Mouse (Mus musculus): ENCODE results near the gene Specc1. TPM values are rescaled to one million over a fixed set of nuclear protein-coding genes. Genes with fewer than 3 reads are reported as not detected.

Specc1 gene
- polyA plus RNA-seq, 1 experiment from 2014 or later = 41.3 TPM

DNA sequence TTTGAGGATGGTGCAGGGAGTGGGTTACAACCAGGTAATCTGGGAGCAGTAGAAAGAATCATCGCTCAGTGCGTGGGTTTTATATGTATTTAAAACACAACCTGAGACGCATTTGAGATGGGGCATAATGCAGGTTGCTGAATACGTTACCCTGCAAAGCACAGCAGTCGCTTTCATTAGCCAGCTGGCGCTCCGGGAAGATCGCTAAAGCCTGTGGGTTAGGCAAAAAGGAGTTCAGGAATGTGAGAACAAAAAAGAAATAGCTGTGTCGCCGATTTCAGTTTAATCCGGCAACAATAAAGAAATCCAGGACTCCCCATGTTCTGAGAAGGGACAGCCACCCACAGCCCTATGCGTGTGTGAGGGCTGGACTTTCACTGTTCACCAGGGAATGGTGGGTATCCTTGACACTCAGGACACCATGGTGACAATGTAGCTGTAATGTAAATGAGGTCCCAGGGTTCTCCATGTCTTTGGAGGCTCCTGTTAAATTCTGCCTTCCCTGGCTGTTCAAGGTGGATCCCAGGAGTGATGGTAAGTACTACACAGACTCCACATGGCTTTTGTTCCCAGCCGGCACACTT is 58.6 kb downstream of the Specc1 start:
- Histone ChIP-seq H3K27me3 (no peaks in the 10 kb centered on the region), H3K4me1 (replicated peaks) (peaks cover 29% of the 10 kb centered on the region), H3K4me2 (no peak overlapping the region), H3K9me3 (replicated peaks) (no peaks in the 10 kb centered on the region), H3K36me3 (no peaks in the 10 kb centered on the region), H3K27ac (no peak overlapping the region), H3K9ac (no peak overlapping the region), H3K4me3 (replicated peaks) (no peak overlapping the region)
- 80% methylated on average over 13 of the region's 13 CpGs for WGBS (ENCODE audit: insufficient replicate concordance)
- DNase-seq (no peak), ATAC-seq (ENCODE audit: low read depth) (no peak)

DNA sequence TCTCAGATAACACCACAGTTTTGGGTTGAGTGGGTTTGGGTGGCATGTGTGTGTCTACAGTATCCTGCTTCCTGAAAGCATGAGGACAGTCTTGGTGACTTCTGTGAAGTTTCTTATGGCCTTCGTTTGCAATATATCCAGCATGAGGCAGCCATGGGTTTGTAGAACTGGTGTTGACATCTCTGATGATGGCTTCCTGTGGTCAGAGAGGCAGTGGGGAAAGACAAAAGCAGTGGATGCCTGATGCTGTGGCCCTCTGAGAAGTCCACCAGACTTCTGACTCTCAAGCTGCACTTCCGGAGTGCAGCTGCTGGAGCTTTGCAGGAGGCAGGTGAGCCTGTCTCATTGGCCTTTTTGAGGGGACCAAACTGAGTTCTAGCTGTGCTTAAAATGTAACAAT is 60.4 kb downstream of the Specc1 start:
- ATAC-seq (ENCODE audit: low read depth) = no peak
- Histone ChIP-seq H3K36me3 (no peaks in the 10 kb centered on the region), H3K9me3 (replicated peaks) (no peaks in the 10 kb centered on the region), H3K4me1 (replicated peaks) (peaks cover 24% of the 10 kb centered on the region), H3K27ac (no peak overlapping the region), H3K27me3 (no peaks in the 10 kb centered on the region), H3K4me2 (no peak overlapping the region), H3K9ac (no peak overlapping the region), H3K4me3 (replicated peaks) (no peak overlapping the region)
- DNase-seq = no peak
- 44% methylated on average over 2 of the region's 2 CpGs for WGBS (ENCODE audit: insufficient replicate concordance)

DNA sequence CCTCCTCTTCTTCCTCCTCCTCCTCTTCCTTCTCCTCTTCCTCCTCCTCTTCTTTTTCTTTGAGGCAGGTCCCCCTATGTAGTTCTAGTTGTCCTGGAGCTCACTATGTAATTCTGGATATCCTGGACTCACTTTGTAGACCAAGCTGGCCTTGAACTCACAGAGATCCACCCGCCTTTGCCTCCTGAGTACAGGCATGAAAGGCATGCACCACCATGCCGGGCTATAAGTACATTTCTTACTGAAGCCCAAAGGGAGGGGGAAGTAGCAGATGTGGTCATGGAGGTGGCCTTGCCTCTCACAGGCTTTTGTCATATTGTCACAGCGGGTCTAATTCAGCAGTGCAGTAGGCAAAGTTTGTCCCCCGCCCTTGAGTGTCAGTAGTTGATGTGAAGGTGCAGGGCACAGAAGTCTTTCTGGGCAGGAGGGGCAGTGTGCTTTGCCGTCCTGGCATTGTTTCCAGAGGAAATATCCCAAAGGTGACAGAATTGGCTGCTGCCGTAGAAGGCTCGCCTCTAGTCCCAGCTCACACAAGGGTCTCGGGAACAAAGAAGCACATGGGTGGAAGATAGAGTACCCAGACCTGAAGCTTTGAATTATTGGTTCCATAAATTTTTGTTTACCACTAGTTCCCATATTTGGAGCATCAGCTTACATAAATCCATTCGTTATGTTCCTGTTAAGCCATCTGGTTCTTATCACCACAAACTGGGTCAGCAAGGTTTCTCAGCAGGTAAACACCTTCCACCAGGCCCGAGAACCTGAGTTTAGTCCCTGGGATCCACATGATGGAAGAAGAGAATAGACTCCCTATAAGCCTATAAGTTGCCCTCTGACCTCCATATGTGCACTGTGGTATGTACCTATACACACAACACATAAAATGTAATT is 62.0 kb downstream of the Specc1 start:
- no peaks in the 10 kb centered on the region for H3K27me3 ChIP-seq
- H3K9ac ChIP-seq = no peak overlapping the region
- H3K4me3 ChIP-seq (replicated peaks) = no peak overlapping the region
- H3K4me2 ChIP-seq = no peak overlapping the region
- no peaks in the 10 kb centered on the region for H3K9me3 ChIP-seq (replicated peaks)
- WGBS (ENCODE audit: insufficient replicate concordance) = 83% methylated on average over 10 of the region's 10 CpGs
- ATAC-seq (ENCODE audit: low read depth) = no peak
- 0 out of 2 replicates have a peak, but pooled peaks cover 1% of the 10 kb centered on the region for H3K36me3 ChIP-seq
- H3K4me1 ChIP-seq (replicated peaks) = peaks cover 28% of the 10 kb centered on the region
- no peak for DNase-seq
- H3K27ac ChIP-seq = no peak overlapping the region

GRCm38 (mm10) chr11:62019857-62020256 is 63.3 kb downstream of the Specc1 start:
- no peaks in the 10 kb centered on the region for H3K27me3 ChIP-seq
- no peaks in the 10 kb centered on the region for H3K9me3 ChIP-seq (replicated peaks)
- H3K4me3 ChIP-seq (replicated peaks) = no peak overlapping the region
- ATAC-seq (ENCODE audit: low read depth) (no peak), DNase-seq (no peak)
- no peak overlapping the region for H3K9ac ChIP-seq
- WGBS (ENCODE audit: insufficient replicate concordance) = 66% methylated on average over 3 of the region's 3 CpGs
- H3K4me2 ChIP-seq = no peak overlapping the region
- H3K4me1 ChIP-seq (replicated peaks) = peaks cover 28% of the 10 kb centered on the region
- no peak overlapping the region for H3K27ac ChIP-seq
- H3K36me3 ChIP-seq = 0 out of 2 replicates have a peak, but pooled peaks cover 7% of the 10 kb centered on the region

DNA sequence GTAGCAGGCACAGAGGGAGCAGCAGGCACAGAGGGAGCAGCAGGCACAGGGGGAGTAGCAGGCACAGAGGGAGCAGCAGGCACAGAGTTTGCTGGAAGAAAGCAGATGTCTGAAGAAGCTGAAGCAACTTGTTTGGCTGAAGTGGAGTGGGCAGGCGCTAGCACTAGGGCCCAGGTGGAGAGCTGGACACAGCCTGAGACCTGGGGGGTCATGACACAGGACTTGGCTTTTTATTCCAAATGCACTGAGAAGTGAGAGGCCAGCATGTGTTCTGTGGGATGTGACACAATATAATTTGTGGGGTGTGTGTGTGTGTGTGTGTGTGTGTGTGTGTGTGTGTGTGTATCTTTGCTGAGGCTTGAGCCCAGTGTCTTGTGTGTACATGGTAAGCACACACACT is 64.3 kb downstream of the Specc1 start:
- ATAC-seq (ENCODE audit: low read depth) (no peak), DNase-seq (no peak)
- no peaks in the 10 kb centered on the region for H3K9me3 ChIP-seq (replicated peaks)
- H3K4me1 ChIP-seq (replicated peaks) = peaks cover 28% of the 10 kb centered on the region; the same call in 1 of the 2 replicates
- no peaks in the 10 kb centered on the region for H3K27me3 ChIP-seq
- no peak overlapping the region for H3K27ac ChIP-seq
- 96% methylated on average over 1 of the region's 1 CpGs for WGBS (ENCODE audit: insufficient replicate concordance)
- H3K4me2 ChIP-seq = no peak overlapping the region
- H3K9ac ChIP-seq = no peak overlapping the region
- 0 out of 2 replicates have a peak, but pooled peaks cover 7% of the 10 kb centered on the region for H3K36me3 ChIP-seq
- no peak overlapping the region for H3K4me3 ChIP-seq (replicated peaks)

DNA sequence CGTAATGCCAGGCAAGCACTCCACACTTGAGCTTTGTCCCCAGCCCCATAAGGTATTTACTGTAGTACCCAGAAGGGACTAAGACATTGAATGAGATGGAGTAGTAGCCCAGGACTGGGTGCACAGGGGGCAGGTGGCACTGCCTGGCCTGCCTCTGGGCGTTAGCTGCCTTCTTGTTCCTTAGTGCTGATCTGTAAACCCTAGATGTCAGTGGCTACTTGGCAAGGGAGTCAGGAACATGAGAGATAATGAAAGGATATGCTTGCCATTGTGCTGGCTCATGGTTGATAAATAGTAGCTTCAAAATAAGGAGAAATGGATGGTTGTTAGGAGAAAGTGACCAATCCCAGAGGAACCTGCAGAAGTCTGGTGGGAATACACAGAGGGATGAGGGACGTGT is 65.5 kb downstream of the Specc1 start:
- Histone ChIP-seq H3K36me3 (0 out of 2 replicates have a peak, but pooled peaks cover 7% of the 10 kb centered on the region), H3K4me1 (replicated peaks) (peaks cover 33% of the 10 kb centered on the region), H3K27ac (no peak overlapping the region), H3K4me2 (no peak overlapping the region), H3K9me3 (replicated peaks) (no peaks in the 10 kb centered on the region), H3K4me3 (replicated peaks) (no peak overlapping the region), H3K27me3 (no peaks in the 10 kb centered on the region), H3K9ac (no peak overlapping the region)
- 81% methylated on average over 3 of the region's 3 CpGs for WGBS (ENCODE audit: insufficient replicate concordance)
- ATAC-seq (ENCODE audit: low read depth) = no peak
- DNase-seq = no peak

GRCm38 (mm10) chr11:62022718-62023493 is 66.3 kb downstream of the Specc1 start:
- H3K4me1 ChIP-seq (replicated peaks) = peaks cover 41% of the 10 kb centered on the region
- H3K27me3 ChIP-seq = no peaks in the 10 kb centered on the region
- no peak overlapping the region for H3K27ac ChIP-seq
- DNase-seq (no peak), ATAC-seq (ENCODE audit: low read depth) (0 out of 2 replicates have a peak, but pooled peaks have one; percentile 37)
- H3K9ac ChIP-seq = no peak overlapping the region
- 0 out of 2 replicates have a peak, but pooled peaks cover 7% of the 10 kb centered on the region for H3K36me3 ChIP-seq
- no peak overlapping the region for H3K4me2 ChIP-seq
- 81% methylated on average over 8 of the region's 8 CpGs for WGBS (ENCODE audit: insufficient replicate concordance)
- no peak overlapping the region for H3K4me3 ChIP-seq (replicated peaks)
- H3K9me3 ChIP-seq (replicated peaks) = no peaks in the 10 kb centered on the region

DNA sequence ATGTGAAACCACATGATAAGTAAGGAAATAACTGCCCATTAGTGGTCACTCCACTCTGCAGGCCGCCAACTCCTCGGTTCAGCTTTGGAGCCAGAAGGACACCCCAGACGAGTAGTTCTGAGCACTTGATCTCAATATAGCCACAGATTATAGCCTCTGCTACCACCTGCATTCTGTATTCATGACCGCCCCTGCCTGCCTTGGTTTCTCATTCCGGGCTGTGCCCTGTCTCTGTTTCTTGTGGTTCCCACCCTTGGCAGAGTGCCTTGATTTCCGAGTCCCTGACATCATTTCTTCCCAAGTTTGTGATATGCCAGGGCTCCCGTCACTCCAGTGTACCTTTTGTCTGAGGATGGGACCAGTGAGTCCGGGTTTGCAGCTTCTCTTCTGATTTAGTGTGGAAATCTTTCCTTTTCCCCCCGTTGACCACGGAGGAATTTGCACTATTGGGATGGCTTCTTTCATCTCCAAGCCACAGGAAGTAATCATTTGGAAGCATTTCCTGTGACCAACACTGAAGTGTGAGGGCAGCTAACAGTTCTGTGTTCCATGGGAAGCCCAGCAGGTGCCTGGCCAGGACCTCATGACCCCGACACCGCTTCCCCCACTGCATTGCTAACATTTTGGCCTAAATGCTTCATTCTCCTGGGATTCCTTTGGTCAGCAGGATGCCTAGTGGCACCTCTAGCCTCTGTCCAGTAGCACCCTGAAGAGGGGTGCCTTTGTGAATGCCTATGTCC is 67.1 kb downstream of the Specc1 start:
- Histone ChIP-seq H3K9me3 (replicated peaks) (no peaks in the 10 kb centered on the region), H3K27ac (no peak overlapping the region), H3K4me2 (no peak overlapping the region), H3K36me3 (0 out of 2 replicates have a peak, but pooled peaks cover 7% of the 10 kb centered on the region), H3K4me3 (replicated peaks) (no peak overlapping the region), H3K4me1 (replicated peaks) (peaks cover 44% of the 10 kb centered on the region), H3K9ac (no peak overlapping the region), H3K27me3 (no peaks in the 10 kb centered on the region)
- 77% methylated on average over 12 of the region's 12 CpGs for WGBS (ENCODE audit: insufficient replicate concordance)
- ATAC-seq (ENCODE audit: low read depth) (no peak), DNase-seq (no peak)

- ATAC-seq (ENCODE audit: low read depth) = no peak
- no peak overlapping the region for H3K4me2 ChIP-seq
- H3K27ac ChIP-seq = no peak overlapping the region
- 87% methylated on average over 8 of the region's 8 CpGs for whole genome bisulfite sequencing (ENCODE audit: insufficient replicate concordance)
- peaks cover 44% of the 10 kb centered on the region for H3K4me1 ChIP-seq (replicated peaks)
- no peaks in the 10 kb centered on the region for H3K9me3 ChIP-seq (replicated peaks)
- H3K4me3 ChIP-seq (replicated peaks) = no peak overlapping the region
- no peaks in the 10 kb centered on the region for H3K27me3 ChIP-seq
- DNase-seq = no peak
- H3K9ac ChIP-seq = no peak overlapping the region
- peaks cover 9% of the 10 kb centered on the region for H3K36me3 ChIP-seq
Observed at GRCm38 (mm10) chr11:62024234-62024601, 67.7 kb downstream of the Specc1 start.

DNA sequence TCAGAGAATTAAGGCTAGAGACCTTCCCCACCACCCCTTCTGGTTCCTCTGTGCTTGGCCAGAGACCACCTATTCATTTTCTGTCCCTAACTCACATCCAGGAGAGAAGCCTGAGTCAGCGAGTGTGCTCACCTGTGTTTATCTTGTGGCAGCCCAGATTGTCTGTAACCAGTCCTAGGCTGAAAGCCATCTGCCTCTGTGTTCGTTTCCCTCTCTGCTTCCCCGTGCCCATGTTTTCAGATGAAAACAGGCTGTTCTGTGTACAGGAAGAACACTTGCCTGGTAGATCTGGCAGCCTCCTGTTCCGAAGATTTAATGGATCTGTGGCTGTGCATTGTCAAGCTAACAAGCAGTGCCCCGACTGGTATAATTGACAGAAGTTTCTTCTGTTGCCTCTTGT is 68.4 kb downstream of the Specc1 start:
- Histone ChIP-seq H3K9me3 (replicated peaks) (no peaks in the 10 kb centered on the region), H3K9ac (no peak overlapping the region), H3K4me2 (no peak overlapping the region), H3K4me1 (replicated peaks) (peaks cover 37% of the 10 kb centered on the region), H3K36me3 (peaks cover 16% of the 10 kb centered on the region), H3K27me3 (no peaks in the 10 kb centered on the region), H3K27ac (no peak overlapping the region), H3K4me3 (replicated peaks) (no peak overlapping the region)
- no peak for DNase-seq
- no peak for ATAC-seq (ENCODE audit: low read depth)
- 67% methylated on average over 5 of the region's 5 CpGs for WGBS (ENCODE audit: insufficient replicate concordance)

GRCm38 (mm10) chr11:62025770-62026169 is 69.2 kb downstream of the Specc1 start:
- WGBS (ENCODE audit: insufficient replicate concordance) = 45% methylated on average over 2 of the region's 2 CpGs
- H3K4me2 ChIP-seq = no peak overlapping the region

More at GRCm38 (mm10) chr11:62025770-62026169, 69.2 kb downstream of the Specc1 start:
- no peaks in the 10 kb centered on the region for H3K27me3 ChIP-seq
- H3K4me3 ChIP-seq (replicated peaks) = no peak overlapping the region
- peaks cover 24% of the 10 kb centered on the region for H3K36me3 ChIP-seq
- DNase-seq (no peak), ATAC-seq (ENCODE audit: low read depth) (no peak)
- H3K9me3 ChIP-seq (replicated peaks) = no peaks in the 10 kb centered on the region
- H3K4me1 ChIP-seq (replicated peaks) = peaks cover 33% of the 10 kb centered on the region
- no peak overlapping the region for H3K27ac ChIP-seq
- H3K9ac ChIP-seq = no peak overlapping the region

All from liver, embryonic 13.5 days (tissue).